Mouse (Mus musculus) erythroblast, embryonic 14.5 days (primary cell): ENCODE results near the gene Nsun7.

Experiments
- GATA1 ChIP-seq: IDR thresholded peaks from 2 replicates; pipeline ENCODE4 v1.6.1; 2012; ENCODE audit warnings: low read length, inconsistent platforms, mixed read lengths
- TAL1 ChIP-seq: IDR thresholded peaks from 3 replicates; pipeline ENCODE4 v1.6.1; 2012; ENCODE audit warnings: low read length, inconsistent platforms, mixed read lengths

- no peak for TF ChIP-seq GATA1
- TF ChIP-seq TAL1 = no peak
Observed at GRCm38 (mm10) chr5:66296116-66296515, 36.4 kb downstream of the Nsun7 start.
